Mouse (Mus musculus) left cerebral cortex, postnatal 10 days (tissue): ENCODE data around the gene Dynlt1f. TPM values are rescaled to one million over a fixed set of nuclear protein-coding genes. Genes with fewer than 3 reads are reported as not detected.
"Not testable (repeated sequence)": the region's sequence is repeated elsewhere in the genome, so short reads cannot be mapped to it uniquely, and the experiment has no call there.

Experiments
- DNase-seq, 2 experiments: peaks; one replicate each; pipeline ENCODE4 v3.0.0; 2021 to 2022; ENCODE audit warnings: low spot score in 2 of 2, mixed read lengths in 1 of 2; ENCODE audit errors: extremely low spot score in 1 of 2
- intact Hi-C: fragments of 180-260 bp; cut with DNase I; formaldehyde crosslinking; loops from one replicate; pipeline ENCODE4 v1.15.1; 2025
- total RNA-seq, 2 experiments: library from RNA; stranded (reverse); gene quantifications; 2 replicates each; pipeline ENCODE4 v1.2.3; 2021

Dynlt1f gene
- total RNA-seq: 100 to 1,000 TPM; 199 to 208 TPM

DNA sequence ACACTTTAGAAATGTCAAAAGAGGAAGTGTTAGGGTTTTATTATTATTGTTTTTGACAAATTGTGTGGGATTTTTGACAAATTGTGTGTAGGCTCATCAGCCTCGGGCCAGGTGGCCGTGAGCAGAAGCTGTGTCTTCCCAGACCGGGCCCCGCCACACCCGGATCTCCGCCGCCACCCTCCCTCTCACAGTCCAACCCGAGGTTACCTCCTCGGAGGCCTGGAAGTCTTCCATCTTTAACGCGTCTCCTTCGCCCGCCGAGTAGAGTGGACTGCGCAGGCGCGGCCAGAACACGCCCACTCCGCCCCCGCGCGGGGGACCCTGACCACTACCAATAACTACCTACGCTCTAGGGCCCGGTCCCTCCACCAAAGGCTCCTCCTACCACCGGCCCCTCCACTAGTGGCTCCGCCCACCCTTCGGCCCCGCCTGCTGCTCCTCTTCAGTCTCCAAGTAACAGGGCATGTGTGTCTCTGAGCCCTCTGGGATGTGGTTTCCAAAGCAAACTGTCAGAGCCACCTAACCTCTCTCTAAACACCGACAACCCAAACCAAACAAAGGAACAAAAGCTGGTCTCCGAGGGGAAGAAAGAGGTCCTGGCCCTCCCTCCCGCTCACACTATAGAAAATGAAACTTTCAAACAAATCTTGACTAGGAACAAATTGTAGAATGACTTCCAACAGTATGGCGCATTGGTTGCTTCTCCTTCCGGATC lies at the start of gene Dynlt1f:
Gene Dynlt1f, minus strand, starts transcription at position 334 of the 715 bp plus-strand sequence.
- intact Hi-C loops: not testable (repeated sequence)
- peak; percentile 53 to 61 for DNase-seq

DNA sequence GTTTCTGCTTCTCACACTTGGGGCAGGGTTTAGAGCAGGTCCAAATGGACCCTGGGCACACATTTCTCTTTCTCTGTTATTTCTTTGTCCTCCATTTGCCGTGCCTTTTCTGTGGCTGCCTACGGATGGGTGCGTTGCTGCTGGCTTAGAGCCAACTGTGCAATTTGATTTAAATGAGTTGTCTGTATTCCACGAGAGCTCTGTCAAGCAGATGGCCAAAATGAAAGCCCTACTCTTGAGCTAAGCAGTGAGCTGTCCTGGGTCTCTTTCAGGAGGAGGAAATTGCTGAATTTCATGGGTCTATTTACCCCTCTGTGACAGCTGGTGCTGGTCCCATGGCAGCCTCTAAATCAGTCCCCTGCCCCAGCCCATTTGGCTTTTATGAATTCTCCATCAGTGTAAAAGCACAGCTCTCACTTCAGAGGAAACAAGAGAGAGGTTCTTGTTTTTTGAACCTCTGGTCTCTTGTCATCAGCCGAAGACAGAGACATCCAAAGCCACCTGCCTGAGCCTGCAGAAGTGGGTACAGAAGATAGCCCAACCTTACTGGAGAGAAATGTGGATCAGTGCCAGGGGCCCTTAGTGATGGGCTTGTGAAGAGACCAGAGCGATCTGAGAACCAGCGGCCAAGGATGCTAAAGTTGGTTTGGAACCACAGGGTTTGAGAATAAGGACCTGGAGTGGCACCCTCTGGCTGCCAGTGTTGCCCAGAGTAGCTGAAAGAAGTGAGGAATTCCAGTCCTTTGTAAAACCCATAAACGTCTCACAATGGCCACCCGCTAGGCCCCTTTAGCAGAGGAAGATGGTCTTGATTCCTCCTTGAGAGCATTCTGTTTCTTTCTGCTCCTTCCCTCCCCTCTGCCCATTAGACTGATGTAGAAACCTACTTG lies 47.9 kb upstream of the Dynlt1f start:
- DNase-seq, intact Hi-C loops: not testable (repeated sequence)

DNA sequence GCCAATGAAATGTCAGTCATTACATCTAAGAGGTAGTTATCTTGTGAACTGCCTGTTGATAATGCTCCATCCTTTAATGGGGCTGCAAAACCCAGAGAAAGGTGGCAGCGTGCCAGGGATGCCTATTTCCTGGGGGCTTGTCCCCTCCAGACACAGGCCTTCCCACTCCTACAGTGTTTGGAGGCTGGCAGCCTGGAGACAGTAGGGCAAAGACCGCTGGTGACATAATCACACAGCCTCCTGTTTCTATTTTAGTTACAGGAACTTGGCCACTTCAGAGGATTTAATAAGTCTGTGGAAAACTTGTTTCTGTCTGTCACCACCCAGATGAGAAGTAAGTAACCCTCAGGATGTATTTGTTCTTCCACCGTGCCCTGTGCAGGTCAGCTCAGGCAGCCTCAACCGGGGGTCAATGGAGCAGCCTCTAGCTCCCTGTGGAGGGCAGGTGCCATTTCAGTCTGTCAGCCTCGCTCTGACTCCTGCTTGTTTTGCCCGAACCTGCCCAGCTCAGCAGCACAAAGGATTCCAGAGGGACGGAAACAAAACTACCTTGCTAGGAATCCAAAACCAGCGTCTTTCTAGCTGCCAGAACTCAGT lies 47.0 kb upstream of the Dynlt1f start:
- DNase-seq, intact Hi-C loops: not testable (repeated sequence)

DNA sequence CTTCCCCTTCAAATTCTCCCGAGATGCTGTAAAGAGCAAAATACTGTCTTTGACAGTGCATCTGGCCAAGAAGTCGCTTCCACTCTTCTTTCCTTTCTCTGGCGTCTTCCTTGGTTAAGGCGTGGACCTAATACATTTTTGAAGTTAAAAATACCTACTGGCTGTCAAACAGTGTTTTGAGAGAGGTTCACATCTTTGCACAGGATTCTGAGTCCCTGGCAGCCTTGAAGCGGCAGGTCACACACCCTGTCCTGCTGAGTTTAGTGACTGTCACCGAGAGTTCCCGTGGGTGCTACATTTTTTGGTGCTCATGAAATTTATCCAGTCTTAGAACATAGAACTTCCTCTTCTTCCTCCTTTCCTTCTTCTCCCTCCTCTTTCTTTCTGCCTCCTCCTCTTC lies 44.4 kb upstream of the Dynlt1f start:
- intact Hi-C loops, DNase-seq: not testable (repeated sequence)

DNA sequence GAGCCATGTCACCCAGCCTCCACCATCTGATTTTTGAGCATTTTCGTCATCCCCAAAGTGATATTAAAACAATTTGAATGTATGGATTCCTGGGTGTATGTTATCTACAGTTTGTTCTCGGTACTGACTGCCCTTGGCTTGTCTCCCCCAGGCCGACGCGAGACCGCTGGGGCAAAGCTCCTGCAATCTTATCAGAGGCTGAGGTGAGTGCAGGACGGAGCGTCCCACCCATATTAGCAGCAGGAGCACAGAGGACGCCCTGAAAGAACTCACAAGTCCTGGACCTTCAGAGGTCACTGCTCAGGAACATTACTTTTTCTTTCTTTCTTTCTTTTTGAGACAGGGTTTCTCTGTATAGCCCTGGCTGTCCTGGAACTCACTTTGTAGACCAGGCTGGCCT lies 43.8 kb upstream of the Dynlt1f start:
- intact Hi-C loops, DNase-seq: not testable (repeated sequence)

DNA sequence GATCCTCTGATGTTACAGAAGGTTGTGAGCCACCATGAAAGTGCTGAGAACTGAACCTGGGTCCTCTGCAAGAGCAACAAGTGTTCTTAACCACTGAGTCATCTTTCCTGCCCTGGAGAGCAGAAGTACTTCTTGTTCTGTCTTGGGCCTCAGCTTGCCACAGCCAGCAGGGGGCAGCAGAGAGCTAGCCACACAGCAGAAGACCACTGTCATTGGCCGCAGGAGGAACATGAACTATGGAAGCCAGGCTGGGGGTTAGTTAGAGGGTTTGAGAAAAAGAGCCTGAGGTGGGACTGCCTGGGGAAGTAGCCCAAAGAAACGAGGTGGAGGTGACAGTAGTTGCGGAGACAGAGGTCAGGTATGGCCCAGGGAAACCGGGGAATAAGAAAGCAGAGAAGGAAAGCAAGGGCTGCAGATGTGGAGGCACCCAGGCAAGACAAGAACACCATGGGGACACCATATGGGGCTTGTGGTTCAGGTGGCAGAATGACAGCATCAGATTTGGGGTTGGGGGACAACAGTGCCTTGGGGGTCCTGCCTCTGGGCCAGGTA lies 41.6 kb upstream of the Dynlt1f start:
- DNase-seq: peak in 1 of 2 experiments; percentile 54
- intact Hi-C loops: not testable (repeated sequence)

DNA sequence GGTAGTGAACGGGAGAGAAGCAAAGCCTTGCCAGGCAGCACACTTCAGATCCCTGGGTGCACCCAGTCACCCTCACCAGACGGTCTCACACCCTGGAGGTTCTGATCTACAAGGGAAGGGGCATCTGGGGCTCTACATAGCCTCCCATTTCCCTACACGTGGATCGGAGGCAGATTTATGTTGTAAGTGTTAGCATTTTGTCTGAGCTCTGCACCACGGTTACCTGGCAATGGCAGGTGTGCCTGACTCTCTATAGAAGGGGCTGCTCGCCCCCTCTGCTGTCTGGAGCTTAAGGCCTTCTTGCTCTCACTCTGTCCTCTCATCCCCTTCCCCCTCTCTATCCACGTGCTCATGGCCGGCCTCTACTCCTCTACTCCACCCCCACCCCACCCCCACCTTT lies 40.8 kb upstream of the Dynlt1f start:
- intact Hi-C loops, DNase-seq: not testable (repeated sequence)

DNA sequence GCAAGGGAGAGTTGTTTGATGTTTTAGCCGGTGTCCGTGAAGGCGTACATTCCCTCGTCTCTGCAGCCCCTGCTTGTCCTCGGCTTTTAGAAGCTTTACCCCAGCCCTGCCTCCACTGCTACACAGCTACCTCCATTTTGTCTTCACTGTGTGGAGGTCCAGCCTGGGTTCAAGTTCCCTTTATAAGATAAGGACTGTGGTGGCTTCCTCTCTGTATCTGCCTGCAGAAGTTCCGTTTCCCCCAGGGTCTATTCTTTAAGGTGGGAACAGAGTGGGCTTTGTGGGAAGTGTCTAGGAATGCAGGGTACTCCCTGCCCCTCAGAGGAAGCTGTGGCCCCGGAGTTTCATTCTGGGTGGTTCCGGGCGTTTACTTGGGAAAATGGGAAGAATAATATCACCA lies 40.0 kb upstream of the Dynlt1f start:
- intact Hi-C loops, DNase-seq: not testable (repeated sequence)

DNA sequence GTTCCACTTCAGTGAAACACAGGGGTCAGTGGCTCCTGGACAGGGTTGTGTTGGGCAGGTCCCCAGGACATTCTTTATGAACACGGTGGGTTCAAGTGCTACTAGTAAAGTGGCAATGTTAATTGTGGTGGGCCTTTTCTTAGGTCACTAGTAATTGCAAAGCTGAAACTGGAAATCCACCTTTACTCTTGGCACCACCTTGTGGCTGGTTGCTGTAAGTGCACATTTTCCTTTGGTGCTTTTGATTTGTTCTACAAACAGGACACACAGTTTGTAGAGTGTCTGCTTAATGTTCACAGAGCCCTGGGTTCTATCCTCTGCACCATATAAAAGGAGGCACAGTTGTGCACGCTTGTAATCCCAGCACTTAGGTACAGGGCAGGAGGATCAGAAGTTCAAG lies 35.9 kb upstream of the Dynlt1f start:
- intact Hi-C loops: not testable (repeated sequence)
- DNase-seq: peak; percentile 90 to 94

DNA sequence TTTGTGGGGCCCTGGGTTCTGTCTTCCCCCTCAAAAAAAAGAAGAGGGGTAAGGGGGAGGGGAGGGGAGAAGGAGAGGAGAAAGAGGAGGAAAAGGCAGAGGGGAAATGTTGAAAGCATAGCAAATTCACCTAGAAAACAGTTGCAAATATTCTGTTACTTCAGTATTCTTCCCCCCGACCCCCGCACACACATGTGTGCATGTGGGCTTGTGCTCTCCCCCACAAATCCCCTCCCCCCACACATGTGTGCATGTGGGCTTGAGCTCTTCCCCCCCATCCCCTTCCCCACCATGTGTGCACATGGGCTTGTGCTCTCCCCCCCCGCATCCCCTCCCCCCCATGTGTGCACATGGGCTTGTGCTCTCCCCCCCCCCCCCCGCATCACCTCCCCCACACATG lies 33.6 kb upstream of the Dynlt1f start:
- peak in 1 of 2 experiments; percentile 58 for DNase-seq
- intact Hi-C loops: not testable (repeated sequence)

DNA sequence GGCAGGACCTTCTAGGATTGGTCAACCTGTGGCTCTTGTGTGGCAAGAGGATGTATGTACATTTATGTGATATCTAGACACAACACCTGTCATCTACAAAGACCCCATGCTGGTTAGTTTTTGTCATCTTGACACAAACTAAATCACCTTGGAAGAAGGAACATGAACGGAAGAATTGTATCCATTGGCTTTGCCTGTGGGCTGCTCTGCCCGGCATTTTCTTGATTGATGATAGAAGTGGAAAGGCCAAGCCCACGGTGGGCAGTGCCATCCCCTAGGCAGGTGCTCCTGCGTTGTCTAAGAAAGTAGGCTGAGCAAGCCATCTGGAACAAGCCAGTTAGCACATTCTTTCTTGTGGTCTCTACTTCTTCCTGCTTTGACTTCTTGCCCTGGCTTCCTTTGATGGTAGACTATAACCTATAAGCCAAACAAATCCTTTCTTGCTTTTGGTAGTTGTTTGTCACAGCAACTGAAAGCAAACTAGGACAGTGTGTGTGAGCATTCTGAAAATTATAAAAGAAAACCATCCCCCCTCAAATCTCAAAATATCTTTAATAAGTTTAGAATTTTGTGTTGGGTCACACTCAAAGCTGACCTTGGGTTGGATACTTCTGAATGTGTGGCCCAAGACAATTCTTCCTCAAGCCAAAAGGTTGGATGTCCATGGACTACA lies 30.7 kb upstream of the Dynlt1f start:
- intact Hi-C loops, DNase-seq: not testable (repeated sequence)

DNA sequence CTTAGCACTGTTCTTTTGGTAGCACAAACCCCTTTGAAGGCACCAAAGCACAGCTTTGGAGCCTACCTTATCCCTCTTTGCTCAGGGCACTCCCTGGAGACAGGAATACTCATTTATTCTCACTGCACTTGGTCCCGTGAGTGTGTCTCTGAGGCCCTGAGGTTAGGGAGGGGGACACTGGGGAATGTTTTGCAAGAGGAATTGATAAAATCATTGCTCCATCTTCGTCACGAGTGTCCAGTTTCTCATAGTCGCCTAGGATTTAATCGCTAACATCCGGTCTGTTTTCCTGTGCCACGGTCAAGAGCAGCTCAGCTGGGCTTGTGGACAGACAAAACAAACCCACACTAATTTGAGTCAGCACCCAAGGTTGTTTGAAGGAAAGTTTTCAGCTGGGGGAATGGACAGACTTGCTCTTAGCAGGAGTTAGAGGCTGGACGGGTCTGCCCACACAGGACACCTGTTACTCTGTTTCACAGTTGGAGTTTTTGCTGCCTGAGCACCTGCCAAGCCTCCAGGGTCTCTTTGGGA lies 29.7 kb upstream of the Dynlt1f start:
- intact Hi-C loops, DNase-seq: not testable (repeated sequence)

DNA sequence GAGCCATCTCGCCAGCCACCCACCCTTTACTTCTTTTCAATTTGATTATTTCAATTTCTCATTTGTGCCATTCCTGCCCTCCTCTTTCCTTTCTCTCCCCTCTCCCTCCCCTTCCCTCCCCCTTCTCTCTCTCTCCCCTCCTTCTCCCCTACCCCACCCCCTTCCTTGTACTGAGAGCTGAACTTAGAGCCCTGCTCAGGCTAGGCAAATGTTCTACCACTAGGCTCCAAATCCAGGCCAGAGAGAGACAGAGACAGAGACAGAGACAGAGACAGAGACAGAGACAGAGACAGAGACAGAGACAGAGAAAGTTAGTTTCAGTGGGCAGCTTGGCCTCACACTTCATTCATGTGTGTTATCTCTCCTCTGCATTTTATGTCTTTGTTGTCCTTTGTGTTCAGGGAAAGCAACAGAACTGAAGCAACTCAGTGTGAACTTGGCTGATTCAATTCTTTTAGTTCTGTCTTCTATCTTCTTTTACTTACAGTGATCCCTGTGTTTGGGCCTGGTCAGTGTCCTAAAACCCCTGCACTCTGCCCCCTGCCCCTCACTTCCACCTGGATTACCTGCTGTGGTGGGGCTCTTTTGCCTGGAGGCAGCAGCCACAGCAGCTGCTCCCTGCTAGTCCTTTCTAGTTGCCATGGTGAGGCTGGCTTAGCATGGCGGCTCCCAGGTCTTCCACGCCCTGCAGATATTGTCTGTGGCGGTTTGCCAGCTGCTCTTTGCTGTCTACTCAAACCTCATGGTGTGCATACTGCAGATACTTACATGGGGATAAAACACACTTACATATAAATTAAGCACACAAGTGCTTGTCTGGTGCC lies 29.0 kb upstream of the Dynlt1f start:
- intact Hi-C loops: not testable (repeated sequence)

DNA sequence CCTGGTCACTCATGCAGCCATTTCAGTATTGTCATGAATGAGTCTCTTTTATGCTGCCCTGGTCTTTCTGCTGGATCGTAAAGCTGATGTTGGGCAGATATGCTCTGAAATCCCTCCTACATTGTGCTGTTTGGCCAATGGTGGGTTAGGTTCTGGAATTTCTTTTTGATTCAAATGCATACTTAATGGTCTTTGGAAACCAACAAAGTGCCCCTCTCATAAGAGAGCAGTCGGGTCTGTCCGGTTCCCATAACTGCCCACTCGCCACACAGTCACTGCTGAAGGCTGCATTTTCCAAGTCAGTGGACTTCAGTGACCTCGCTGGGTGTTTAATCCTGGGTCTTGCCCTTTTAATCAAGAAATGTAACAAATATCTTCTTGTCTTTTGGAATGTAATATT lies 28.0 kb upstream of the Dynlt1f start:
- intact Hi-C loops, DNase-seq: not testable (repeated sequence)

More for the DNA sequence above, 29.0 kb upstream of the Dynlt1f start:
- DNase-seq: not testable (repeated sequence)

DNA sequence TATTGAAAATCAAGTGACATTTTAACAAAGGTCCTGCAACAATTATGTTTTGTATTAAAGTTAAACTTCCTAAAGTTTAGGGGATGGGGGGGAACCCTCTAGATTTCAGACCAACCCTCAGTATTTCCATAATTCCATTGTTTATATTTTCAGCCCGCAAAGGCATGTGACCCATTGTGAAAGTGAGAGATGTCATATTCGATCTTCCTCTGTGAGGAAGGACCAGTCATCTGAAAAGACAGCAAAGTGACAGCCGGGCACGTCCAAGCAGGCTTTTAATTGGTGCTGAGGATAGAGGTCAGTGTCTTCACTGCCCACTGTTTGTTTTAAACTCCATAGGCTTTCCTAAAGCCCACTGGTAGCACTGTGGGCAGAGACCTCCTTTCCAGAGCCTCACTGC lies 26.0 kb upstream of the Dynlt1f start:
- DNase-seq, intact Hi-C loops: not testable (repeated sequence)

DNA sequence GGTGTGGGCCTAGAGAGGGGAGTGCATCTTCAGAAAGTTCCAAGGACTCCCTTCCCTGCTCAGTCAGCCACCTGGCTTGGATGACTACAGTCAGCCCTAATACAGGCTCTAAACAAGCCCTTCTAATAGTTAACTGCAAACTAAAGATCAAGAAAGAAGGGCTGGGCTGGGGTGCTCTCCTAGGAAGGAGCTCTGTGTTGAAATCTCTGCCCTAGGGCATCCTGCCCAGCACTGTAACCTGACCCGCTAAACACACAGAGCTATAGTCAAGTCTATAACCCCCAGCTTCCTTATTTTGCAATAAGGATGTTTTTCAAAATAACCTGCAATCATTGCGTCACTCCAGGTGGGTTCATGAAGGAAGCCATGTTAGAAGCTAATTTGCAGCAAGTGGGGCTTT lies 22.4 kb upstream of the Dynlt1f start:
- intact Hi-C loops, DNase-seq: not testable (repeated sequence)

DNA sequence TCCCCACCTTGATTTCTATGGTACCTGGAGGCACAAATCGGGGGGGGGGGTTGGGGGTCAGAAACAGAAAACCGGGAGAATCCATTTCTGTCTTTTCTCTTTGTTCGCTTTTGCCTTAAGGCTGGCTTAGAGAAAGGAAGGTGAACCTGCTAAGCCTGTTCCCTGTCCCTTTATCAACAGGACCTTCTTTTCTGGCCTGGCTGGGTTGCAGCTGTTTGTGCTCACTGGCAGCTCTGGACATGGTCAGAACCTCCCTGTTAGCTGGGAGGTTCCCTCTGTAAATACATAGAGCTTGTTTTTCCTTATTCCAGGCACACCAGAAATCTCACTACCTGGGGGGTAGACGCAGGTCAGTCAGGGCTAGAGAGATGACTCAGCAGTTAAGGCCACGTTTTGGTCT lies 18.6 kb upstream of the Dynlt1f start:
- DNase-seq, intact Hi-C loops: not testable (repeated sequence)
